Mouse (Mus musculus) E14TG2a.4 (cell line): ENCODE data around the gene Sgsh.
"Not testable (repeated sequence)": the region's sequence is repeated elsewhere in the genome, so short reads cannot be mapped to it uniquely, and the experiment has no call there.

Source experiments
- H3K27me3 ChIP-seq: 2 replicates; pipeline ENCODE4 v1.6.1; 2014; ENCODE audit warnings: low read length, control low read depth; ENCODE audit not compliant: insufficient read depth
- H3K36me3 ChIP-seq: 2 replicates; pipeline ENCODE4 v1.6.1; 2014; ENCODE audit warnings: low read length, control low read depth; ENCODE audit not compliant: insufficient read depth
- H3K4me1 ChIP-seq: replicated peaks from 2 replicates; pipeline ENCODE4 v1.6.1; 2014; ENCODE audit warnings: low read depth, low read length, control low read depth
- H3K4me3 ChIP-seq: replicated peaks from 2 replicates; pipeline ENCODE4 v1.5.1; 2014; ENCODE audit warnings: mild to moderate bottlenecking, low read length
- H3K9me3 ChIP-seq: 2 replicates; pipeline ENCODE4 v1.6.1; 2014; ENCODE audit warnings: low read length, control low read depth
- CTCF ChIP-seq: conservative IDR thresholded peaks from 2 replicates; pipeline ENCODE4 v1.5.1; 2014; ENCODE audit warnings: low read length
- NANOG ChIP-seq: IDR thresholded peaks from 2 replicates; pipeline ENCODE4 v1.6.1; 2014; ENCODE audit warnings: borderline replicate concordance, low read length, mixed read lengths
- POU5F1 ChIP-seq: IDR thresholded peaks from 2 replicates; pipeline ENCODE4 v1.6.1; 2014; ENCODE audit warnings: low read length, borderline replicate concordance

The Sgsh gene

DNA sequence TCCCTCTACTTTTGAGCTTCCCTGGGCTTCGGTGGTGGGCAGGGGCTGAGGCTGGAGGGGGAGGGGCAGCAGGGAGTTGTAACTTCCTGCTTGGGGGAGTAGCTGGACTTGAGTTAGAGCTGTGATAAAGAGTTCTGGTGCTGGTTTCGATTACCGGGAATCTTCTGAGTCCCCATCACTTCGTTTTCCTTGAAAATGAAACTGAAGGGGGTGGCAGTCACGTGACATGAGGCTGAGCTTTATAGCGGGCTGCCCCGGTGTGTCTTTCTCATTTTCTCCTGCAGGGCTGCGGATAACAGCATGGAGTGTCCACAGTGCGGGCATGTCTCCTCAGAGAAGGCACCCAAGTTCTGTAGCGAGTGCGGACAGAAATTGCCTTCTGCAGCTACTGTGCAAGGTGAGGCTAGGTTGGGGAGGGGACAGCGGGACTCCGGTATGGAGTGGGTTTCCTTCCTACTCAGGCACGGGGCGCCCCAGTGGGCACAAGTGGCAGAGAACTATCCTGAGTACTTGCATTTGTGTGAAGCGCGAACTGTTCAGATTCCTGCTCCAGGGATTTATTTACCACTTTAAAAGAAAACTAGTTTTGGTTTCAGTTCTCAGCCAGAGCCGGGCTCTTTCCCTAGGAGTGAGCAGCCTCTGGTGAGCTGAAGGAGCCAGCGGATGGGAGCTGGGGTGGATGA is 37.6 kb upstream of the Sgsh start, which contains the start of gene Rnf213:
Gene Rnf213, plus strand, starts transcription at position 301 of the 683 bp plus-strand sequence.
- H3K4me1 ChIP-seq = peaks cover 91% of the 10 kb centered on the region
- H3K36me3 ChIP-seq = peaks cover 1% of the 10 kb centered on the region; the same call in 1 of the 2 replicates
- no peaks in the 10 kb centered on the region for H3K9me3 ChIP-seq
- peaks cover 66% of the 10 kb centered on the region for H3K27me3 ChIP-seq
- peak within 1 kb of the TSS; percentile 78 for H3K4me3 ChIP-seq
- no peak for TF ChIP-seq CTCF

- Histone ChIP-seq H3K4me3 (peak overlapping the region; percentile 78), H3K27me3 (peaks cover 70% of the 10 kb centered on the region), H3K36me3 (no peaks in the 10 kb centered on the region), H3K4me1 (peaks cover 95% of the 10 kb centered on the region), H3K9me3 (no peaks in the 10 kb centered on the region)
- TF ChIP-seq NANOG = no peak
- no peak for TF ChIP-seq POU5F1
- no peak for TF ChIP-seq CTCF
Observed at GRCm38 (mm10) chr11:119392001-119392614, 36.8 kb upstream of the Sgsh start.

- peaks cover 70% of the 10 kb centered on the region for H3K27me3 ChIP-seq
- no peak for TF ChIP-seq NANOG
- no peak for TF ChIP-seq CTCF
- TF ChIP-seq POU5F1 = no peak
- no peaks in the 10 kb centered on the region for H3K9me3 ChIP-seq
- peaks cover 93% of the 10 kb centered on the region for H3K4me1 ChIP-seq
- peak overlapping the region; percentile 78 for H3K4me3 ChIP-seq
- H3K36me3 ChIP-seq = no peaks in the 10 kb centered on the region
Observed at GRCm38 (mm10) chr11:119391386-119392000, 36.2 kb upstream of the Sgsh start.

GRCm38 (mm10) chr11:119390271-119391231 is 35.2 kb upstream of the Sgsh start:
- TF ChIP-seq NANOG = no peak
- no peak for TF ChIP-seq POU5F1
- no peak for TF ChIP-seq CTCF
- Histone ChIP-seq H3K4me3 (peak overlapping the region; percentile 78), H3K4me1 (peaks cover 90% of the 10 kb centered on the region), H3K27me3 (peaks cover 70% of the 10 kb centered on the region), H3K9me3 (no peaks in the 10 kb centered on the region), H3K36me3 (no peaks in the 10 kb centered on the region)

GRCm38 (mm10) chr11:119389851-119390270 is 34.5 kb upstream of the Sgsh start:
- Histone ChIP-seq H3K4me1 (peaks cover 86% of the 10 kb centered on the region), H3K36me3 (no peaks in the 10 kb centered on the region), H3K27me3 (peaks cover 68% of the 10 kb centered on the region), H3K4me3 (peak overlapping the region; percentile 78), H3K9me3 (no peaks in the 10 kb centered on the region)
- TF ChIP-seq NANOG (no peak), CTCF (no peak), POU5F1 (no peak)

DNA sequence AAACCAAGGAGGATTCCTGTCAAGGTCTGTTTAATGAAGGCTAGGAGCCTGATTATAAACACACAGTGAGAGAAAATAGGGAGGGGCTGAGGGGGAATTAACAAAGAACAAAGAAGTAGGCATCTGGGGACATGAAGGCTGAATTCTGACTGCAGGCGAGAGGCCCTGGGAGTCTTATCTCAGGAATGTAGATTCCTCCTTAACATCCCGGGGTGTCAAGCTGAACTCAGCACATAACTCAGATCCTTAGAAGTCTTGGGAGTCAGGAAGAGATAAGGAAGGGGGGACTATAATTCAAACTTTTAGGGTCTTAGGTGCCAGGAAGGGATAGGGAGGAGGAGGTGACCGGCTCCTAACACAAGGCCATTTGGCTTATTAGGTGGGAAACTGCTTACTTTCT is 31.9 kb upstream of the Sgsh start:
- H3K36me3 ChIP-seq, H3K4me3 ChIP-seq, H3K9me3 ChIP-seq: not testable (repeated sequence)
- Histone ChIP-seq H3K4me1 (peaks cover 68% of the 10 kb centered on the region), H3K27me3 (peaks cover 45% of the 10 kb centered on the region)

- no peaks in the 10 kb centered on the region for H3K9me3 ChIP-seq
- H3K36me3 ChIP-seq = no peaks in the 10 kb centered on the region
- peaks cover 39% of the 10 kb centered on the region for H3K27me3 ChIP-seq
- TF ChIP-seq CTCF = no peak
- TF ChIP-seq POU5F1 = no peak
- TF ChIP-seq NANOG = no peak
- peaks cover 68% of the 10 kb centered on the region for H3K4me1 ChIP-seq
- H3K4me3 ChIP-seq = no peak overlapping the region
Observed at GRCm38 (mm10) chr11:119386306-119386705, 31.0 kb upstream of the Sgsh start.

- Histone ChIP-seq H3K27me3 (peaks cover 25% of the 10 kb centered on the region), H3K36me3 (no peaks in the 10 kb centered on the region; the same call in 1 of the 2 replicates), H3K4me1 (peaks cover 64% of the 10 kb centered on the region), H3K9me3 (no peaks in the 10 kb centered on the region), H3K4me3 (no peak overlapping the region)
- TF ChIP-seq POU5F1 (no peak), CTCF (no peak), NANOG (no peak)
Observed at GRCm38 (mm10) chr11:119384904-119385303, 29.6 kb upstream of the Sgsh start.
